In genomic region chr14:59201604-59202215, GRCm38 (mm10) we compare ENCODE assay signal across 8 mouse cellular contexts. TPM values are rescaled to one million over a fixed set of nuclear protein-coding genes. Genes with fewer than 3 reads are reported as not detected.
A peak's percentile ranks its signal among the peaks of the same experiment; 100 is the strongest.
DNase-seq lines count a peak whose midpoint lies in the region; ATAC-seq and TF ChIP-seq lines count a peak whose summit lies in the region.

No protein-coding gene starts in this region.

- H3K9me3 ChIP-seq in hindbrain, postnatal 0 days (ENCODE audit: low read length), result no peaks in the 10 kb centered on the region

- under 1% methylated on average over 21 of the region's 21 CpGs for WGBS in hindbrain, postnatal 0 days

- no peak for ATAC-seq in hindbrain, postnatal 0 days

- H3K4me3 ChIP-seq in layer of hippocampus, adult 2 months, result peak overlapping the region; percentile 98
- H3K4me3 ChIP-seq in hindbrain, postnatal 0 days (ENCODE audit: low read length), result peak overlapping the region; percentile 75
- peak overlapping the region; percentile 36 for H3K4me3 ChIP-seq in myocyte

- H3K4me2 ChIP-seq in hindbrain, postnatal 0 days (ENCODE audit: low read depth, low read length), result peak overlapping the region; percentile 84
- peak overlapping the region; percentile 78 for H3K4me2 ChIP-seq in myocyte (ENCODE audit: low read depth)

- H3K27ac ChIP-seq in layer of hippocampus, adult 2 months, result peak overlapping the region; percentile 96
- H3K27ac ChIP-seq in hindbrain, postnatal 0 days, result peak overlapping the region; percentile 91

- TF ChIP-seq POLR2A in myocyte (IDR thresholded peaks at IDR 0.05; ENCODE audit: insufficient read length, low read depth), result no peak

- peaks cover 33% of the 10 kb centered on the region for H3K79me2 ChIP-seq in myocyte (ENCODE audit: control insufficient read depth, insufficient read depth)

- H3ac ChIP-seq in myocyte (ENCODE audit: control insufficient read depth, insufficient read length), result peak overlapping the region; percentile 90

- TF ChIP-seq CTCF in layer of hippocampus, adult 2 months (conservative IDR thresholded peaks at IDR 0.05), result no peak
- TF ChIP-seq CTCF in hindbrain, postnatal 0 days (IDR thresholded peaks at IDR 0.05; ENCODE audit: low read depth), result no peak

- no peaks in the 10 kb centered on the region for H3K36me3 ChIP-seq in hindbrain, postnatal 0 days (ENCODE audit: insufficient read depth, low read length)
- no peaks in the 10 kb centered on the region for H3K36me3 ChIP-seq in myocyte (ENCODE audit: control insufficient read depth, insufficient read depth)

- H3K9ac ChIP-seq in hindbrain, postnatal 0 days (replicated peaks; ENCODE audit: low read length), result peak overlapping the region; percentile 81

- no peaks in the 10 kb centered on the region for H3K27me3 ChIP-seq in hindbrain, postnatal 0 days (ENCODE audit: insufficient read depth, low read length)
- no peaks in the 10 kb centered on the region for H3K27me3 ChIP-seq in myocyte (ENCODE audit: control insufficient read depth, insufficient read depth, insufficient read length)

- H3K4me1 ChIP-seq in hindbrain, postnatal 0 days (ENCODE audit: insufficient read depth, low read length), result peaks cover 16% of the 10 kb centered on the region; the same call in 1 of the 2 replicates

- DNase-seq in layer of hippocampus, adult 2 months (ENCODE audit: low spot score in 2 of 2), result no peak
- DNase-seq in layer of hippocampus, adult 8-10 months (ENCODE audit: low spot score in 2 of 2), result no peak
- peak; percentile 30 for DNase-seq in brain, embryonic 18.5 days (ENCODE audit: low read depth, low spot score)
- no peak for DNase-seq in hindbrain, postnatal 0 days (ENCODE audit: low spot score)
- DNase-seq in right cerebral cortex, postnatal 4 days, result no peak
- DNase-seq in adrenal gland, postnatal 25 days, result no peak
- DNase-seq in spleen, adult 12 weeks (ENCODE audit: low spot score), result no peak

TF ChIP-seq in myocyte, 11 proteins besides CTCF, POLR2A, EP300 and RAD21:
- TF ChIP-seq TCF3 (IDR thresholded peaks at IDR 0.05; ENCODE audit: insufficient read length, low read depth), result no peak
- no peak for TF ChIP-seq SRF (IDR thresholded peaks at IDR 0.05; ENCODE audit: control insufficient read depth, insufficient read length, low read depth)
- no peak for TF ChIP-seq USF1 (IDR thresholded peaks at IDR 0.05; ENCODE audit: low read depth)
- TF ChIP-seq POLR2AphosphoS2 (IDR thresholded peaks at IDR 0.05; ENCODE audit: insufficient read length, low read depth), result no peak
- no peak for TF ChIP-seq MYOD1 (IDR thresholded peaks at IDR 0.05; ENCODE audit: control insufficient read depth in 1 of 3, insufficient read length in 2 of 3, low read depth in 2 of 3)
- no peak for TF ChIP-seq E2F4 (IDR thresholded peaks at IDR 0.05; ENCODE audit: insufficient read depth)
- TF ChIP-seq MAX (IDR thresholded peaks at IDR 0.05; ENCODE audit: low read depth), result no peak
- TF ChIP-seq CEBPB (IDR thresholded peaks at IDR 0.05; ENCODE audit: insufficient read depth, poor library complexity, severe bottlenecking), result no peak
- no peak for TF ChIP-seq TCF12 (IDR thresholded peaks at IDR 0.05; ENCODE audit: insufficient read depth, poor library complexity, severe bottlenecking)
TF ChIP-seq in myocyte: peak in this region for 0.

RNA-seq across cellular contexts. Expression of gene Rcbtb1, which starts 0.7 kb away (rescaled TPM):
- total RNA-seq in layer of hippocampus, adult 2 months (2021), result 10 to 100 TPM; 34.3 to 34.9 TPM
- 10 to 100 TPM; 39.5 to 45.9 (median 41.7) TPM for total RNA-seq in layer of hippocampus, adult 8-10 months (2022)
- 35.3 and 36.6 TPM in 2 replicates for total RNA-seq in hindbrain, postnatal 0 days (2014; rRNA removed)
- 30.6 and 30.9 TPM in 2 replicates for polyA plus RNA-seq in hindbrain, postnatal 0 days (2015; fragmentation: Nextera tagmentation; extraction: Ambion mirVana)
- polyA plus RNA-seq in myocyte (2012; fragmentation: generic; extraction: Trizol), result 5.7 TPM
- total RNA-seq in adrenal gland, postnatal 25 days (2021), result 36.4 and 39.8 TPM in 2 replicates

RNA-seq across cellular contexts. Expression of gene Gm5142, which starts 23.2 kb away (rescaled TPM):
- not detected for total RNA-seq in layer of hippocampus, adult 2 months (2021)
- not detected for total RNA-seq in layer of hippocampus, adult 8-10 months (2022)
- not detected in 2 replicates for total RNA-seq in hindbrain, postnatal 0 days (2014; rRNA removed)
- polyA plus RNA-seq in hindbrain, postnatal 0 days (2015; fragmentation: Nextera tagmentation; extraction: Ambion mirVana), result not detected in 2 replicates
- not detected for polyA plus RNA-seq in myocyte (2012; fragmentation: generic; extraction: Trizol)
- total RNA-seq in adrenal gland, postnatal 25 days (2021), result not detected in 2 replicates

RNA-seq across cellular contexts. Expression of gene Gm6904, which starts 58.3 kb away (rescaled TPM):
- not detected for total RNA-seq in layer of hippocampus, adult 2 months (2021)
- total RNA-seq in layer of hippocampus, adult 8-10 months (2022), result not detected
- total RNA-seq in hindbrain, postnatal 0 days (2014; rRNA removed), result not detected in 2 replicates
- not detected in 2 replicates for polyA plus RNA-seq in hindbrain, postnatal 0 days (2015; fragmentation: Nextera tagmentation; extraction: Ambion mirVana)
- polyA plus RNA-seq in myocyte (2012; fragmentation: generic; extraction: Trizol), result not detected
- not detected in 2 replicates for total RNA-seq in adrenal gland, postnatal 25 days (2021)

RNA-seq across cellular contexts. Expression of gene 1700129C05Rik, which starts 59.0 kb away (rescaled TPM):
- not detected for total RNA-seq in layer of hippocampus, adult 2 months (2021)
- not detected for total RNA-seq in layer of hippocampus, adult 8-10 months (2022)
- total RNA-seq in hindbrain, postnatal 0 days (2014; rRNA removed), result not detected in 2 replicates
- polyA plus RNA-seq in hindbrain, postnatal 0 days (2015; fragmentation: Nextera tagmentation; extraction: Ambion mirVana), result not detected in 2 replicates
- polyA plus RNA-seq in myocyte (2012; fragmentation: generic; extraction: Trizol), result not detected
- not detected in 2 replicates for total RNA-seq in adrenal gland, postnatal 25 days (2021)

Comparison
In these comparisons a context has a peak if more than half of its experiments do, and no peak if none do; other contexts are left out.
1. H3K4me3 ChIP-seq: peak in every context shown above with its lines; median percentile 98 in layer of hippocampus, adult 2 months; 75 in hindbrain, postnatal 0 days; 36 in myocyte.